Mouse (Mus musculus) ovary, adult 2 months (tissue): ENCODE data around the gene Aggf1. TPM values are rescaled to one million over a fixed set of nuclear protein-coding genes. Genes with fewer than 3 reads are reported as not detected.

ENCODE experiments used
- polyA plus RNA-seq: library from polyadenylated mRNA; depleted of rRNA; stranded (reverse); fragments of >200 nt; gene quantifications from 2 replicates; pipeline ENCODE4 v1.2.3, GENCODE M21; 2012; rRNA removed

Gene Aggf1
- polyA plus RNA-seq: 28.4 and 37.0 TPM in 2 replicates

DNA sequence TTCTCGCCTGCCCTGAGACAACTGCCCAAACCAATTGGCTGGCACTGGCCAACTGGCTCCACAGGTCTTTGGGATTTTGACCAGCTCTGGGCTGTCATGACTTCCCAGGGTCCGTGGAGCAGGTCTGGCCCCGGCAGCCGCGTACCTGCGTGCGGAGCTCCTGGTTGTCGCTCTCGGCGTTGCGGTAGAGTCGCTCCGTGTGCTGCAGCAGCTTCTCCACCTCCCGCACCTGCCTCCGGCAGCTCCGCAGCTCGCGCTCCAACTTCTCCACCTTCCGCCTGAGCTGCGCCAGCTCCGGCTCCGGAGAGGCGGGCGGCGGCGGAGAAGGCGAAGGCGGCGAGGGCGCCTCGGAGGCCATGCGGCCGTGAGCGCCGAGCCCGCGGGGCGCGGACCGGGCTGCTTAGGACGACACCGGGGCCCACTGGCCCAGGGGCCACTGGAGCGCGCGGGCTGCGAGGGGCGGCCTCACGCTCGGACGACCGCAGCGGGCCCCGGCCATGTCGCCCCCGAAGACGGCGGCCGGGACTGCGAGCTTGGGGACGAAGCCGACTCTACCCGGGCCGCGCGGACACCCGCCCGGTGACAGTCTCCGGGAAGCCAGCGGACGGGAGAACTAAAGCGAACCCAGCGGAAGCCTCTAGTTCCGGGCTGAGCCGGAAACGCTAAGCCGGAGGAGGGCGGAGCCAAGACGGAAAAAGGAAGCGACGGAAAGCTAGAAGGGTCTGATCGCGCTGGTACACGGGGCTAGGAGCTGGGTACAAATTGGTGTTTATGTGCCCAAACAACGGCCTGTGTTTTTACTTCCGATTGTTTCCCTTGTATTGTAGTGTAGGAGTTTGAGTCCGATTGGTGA, at the start of gene Aggf1:
Gene Aggf1 (minus strand): TSS at position 652 of the 853 bp plus-strand sequence.

DNA sequence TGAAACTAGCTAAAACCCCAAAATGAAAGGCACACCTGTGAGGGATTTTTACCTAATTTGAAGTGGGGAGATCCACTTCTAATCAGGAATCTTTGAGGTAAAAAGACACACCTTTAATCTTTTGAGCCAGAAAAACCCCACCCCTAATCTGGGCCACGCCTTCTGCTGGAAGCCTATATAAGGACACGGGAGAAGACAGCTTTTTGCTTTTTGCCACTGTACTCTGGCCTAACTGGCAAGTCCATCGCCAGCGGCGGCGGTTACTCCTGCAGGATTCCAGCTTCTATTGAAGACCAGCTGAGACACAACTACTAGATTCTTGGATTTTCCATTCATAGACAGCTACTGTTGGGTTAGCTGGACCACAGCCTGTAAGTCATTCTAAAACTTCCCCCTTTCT, 51.8 kb downstream of the Aggf1 start, which contains the start of gene Zbed3:
Gene Zbed3 (plus strand): TSS at position 213 of the 400 bp plus-strand sequence.

Other genes with a start within 250 kb of the Aggf1 start
- 19.6 and 26.4 TPM in 2 replicates for gene Pde8b, start 125.0 kb downstream of the Aggf1 start, polyA plus RNA-seq
- gene Zbed3, start 51.7 kb downstream of the Aggf1 start, polyA plus RNA-seq: 206 and 217 TPM in 2 replicates
- gene Crhbp, start 69.6 kb upstream of the Aggf1 start, polyA plus RNA-seq: not detected in 2 replicates
- not detected in 2 replicates for gene S100z, start 103.4 kb upstream of the Aggf1 start, polyA plus RNA-seq
- gene F2rl1, start 149.9 kb upstream of the Aggf1 start, polyA plus RNA-seq: 2.7 and 3.6 TPM in 2 replicates
- 18.9 and 20.3 TPM in 2 replicates for gene F2r, start 243.1 kb upstream of the Aggf1 start, polyA plus RNA-seq